Mouse (Mus musculus) macrophage (primary cell): ENCODE data around the gene Ccdc126. TPM values are rescaled to one million over a fixed set of nuclear protein-coding genes. Genes with fewer than 3 reads are reported as not detected.

Experiments
- H3K27ac ChIP-seq: fragments of 350-480 bp; formaldehyde crosslinking; 2 replicates; pipeline ENCODE4 v1.9.0; 2021
- H3K36me3 ChIP-seq: fragments of 350-480 bp; formaldehyde crosslinking; 2 replicates; pipeline ENCODE4 v1.9.0; 2021; ENCODE audit errors: inconsistent target
- H3K4me3 ChIP-seq: fragments of 350-480 bp; formaldehyde crosslinking; 2 replicates; pipeline ENCODE4 v1.9.0; 2021; ENCODE audit errors: inconsistent target
- H3K79me2 ChIP-seq: fragments of 350-480 bp; formaldehyde crosslinking; 2 replicates; pipeline ENCODE4 v1.9.0; 2021; ENCODE audit errors: inconsistent target
- WGBS: methylation state at CpG from one replicate; pipeline ENCODE4 v1.1.7; 2026; ENCODE audit warnings: inconsistent platforms; ENCODE audit not compliant: missing documents; 5-methylcytosine and 5-hydroxymethylcytosine counted together
- polyA plus RNA-seq: library from polyadenylated mRNA; stranded (reverse); fragments of 250-400 nt; gene quantifications from 3 replicates; pipeline ENCODE4 v1.2.4, GENCODE M21; 2018; ENCODE audit warnings: inconsistent platforms

Gene Ccdc126
- polyA plus RNA-seq, 1 experiment from 2014 or later = 7.7 TPM

GRCm38 (mm10) chr6:49324528-49324927, 5.5 kb downstream of the Ccdc126 start:
- H3K4me3 ChIP-seq = no peak overlapping the region
- WGBS = 100% methylated on average over 1 of the region's 2 CpGs
- H3K36me3 ChIP-seq = no peaks in the 10 kb centered on the region
- no peaks in the 10 kb centered on the region; the same call in 1 of the 2 replicates for H3K79me2 ChIP-seq
- no peak overlapping the region for H3K27ac ChIP-seq

GRCm38 (mm10) chr6:49325294-49325693, 6.2 kb downstream of the Ccdc126 start:
- Histone ChIP-seq H3K27ac (no peak overlapping the region), H3K36me3 (no peaks in the 10 kb centered on the region), H3K4me3 (no peak overlapping the region), H3K79me2 (no peaks in the 10 kb centered on the region; the same call in 1 of the 2 replicates)
- 100% methylated on average over 1 of the region's 1 CpGs for WGBS

GRCm38 (mm10) chr6:49326846-49327245, 7.8 kb downstream of the Ccdc126 start:
- 92% methylated on average over 3 of the region's 3 CpGs for WGBS
- H3K79me2 ChIP-seq = no peaks in the 10 kb centered on the region; the same call in 1 of the 2 replicates
- H3K4me3 ChIP-seq = no peak overlapping the region
- H3K36me3 ChIP-seq = no peaks in the 10 kb centered on the region
- no peak overlapping the region for H3K27ac ChIP-seq

- WGBS = 55% methylated on average over 5 of the region's 5 CpGs
- H3K36me3 ChIP-seq = no peaks in the 10 kb centered on the region
- H3K4me3 ChIP-seq = no peak overlapping the region
- H3K27ac ChIP-seq = no peak overlapping the region
- H3K79me2 ChIP-seq = no peaks in the 10 kb centered on the region
These were observed 12.4 kb downstream of the Ccdc126 start for GRCm38 (mm10) chr6:49331369-49332059.

- no peak overlapping the region for H3K27ac ChIP-seq
- H3K79me2 ChIP-seq = no peaks in the 10 kb centered on the region
- H3K36me3 ChIP-seq = no peaks in the 10 kb centered on the region
- 78% methylated on average over 13 of the region's 13 CpGs for WGBS
- no peak overlapping the region for H3K4me3 ChIP-seq
These were observed 12.9 kb downstream of the Ccdc126 start for GRCm38 (mm10) chr6:49332060-49332370.

GRCm38 (mm10) chr6:49338566-49338965, 19.5 kb downstream of the Ccdc126 start:
- Histone ChIP-seq H3K79me2 (no peaks in the 10 kb centered on the region), H3K36me3 (no peaks in the 10 kb centered on the region), H3K4me3 (no peak overlapping the region), H3K27ac (no peak overlapping the region)
- WGBS = 93% methylated on average over 9 of the region's 9 CpGs

GRCm38 (mm10) chr6:49339145-49339544, 20.1 kb downstream of the Ccdc126 start:
- H3K27ac ChIP-seq = no peak overlapping the region
- no peak overlapping the region for H3K4me3 ChIP-seq
- no peaks in the 10 kb centered on the region for H3K79me2 ChIP-seq
- WGBS = 96% methylated on average over 6 of the region's 6 CpGs
- no peaks in the 10 kb centered on the region for H3K36me3 ChIP-seq

- WGBS = 60% methylated on average over 14 of the region's 14 CpGs
- no peak overlapping the region for H3K4me3 ChIP-seq
- no peaks in the 10 kb centered on the region for H3K36me3 ChIP-seq
These were observed 24.8 kb downstream of the Ccdc126 start for GRCm38 (mm10) chr6:49343737-49344469.

GRCm38 (mm10) chr6:49349826-49350225, 30.8 kb downstream of the Ccdc126 start:
- no peaks in the 10 kb centered on the region for H3K36me3 ChIP-seq
- no peak overlapping the region for H3K4me3 ChIP-seq
- WGBS = 51% methylated on average over 7 of the region's 7 CpGs
- H3K79me2 ChIP-seq = no peaks in the 10 kb centered on the region
- H3K27ac ChIP-seq = no peak overlapping the region

More at GRCm38 (mm10) chr6:49343737-49344469, 24.8 kb downstream of the Ccdc126 start:
- Histone ChIP-seq H3K79me2 (no peaks in the 10 kb centered on the region), H3K27ac (no peak overlapping the region)

- WGBS = 88% methylated on average over 2 of the region's 3 CpGs
These were observed 35.5 kb downstream of the Ccdc126 start for GRCm38 (mm10) chr6:49354613-49355012.

GRCm38 (mm10) chr6:49355171-49355570, 36.1 kb downstream of the Ccdc126 start:
- Histone ChIP-seq H3K27ac (no peak overlapping the region), H3K36me3 (no peaks in the 10 kb centered on the region), H3K79me2 (no peaks in the 10 kb centered on the region), H3K4me3 (no peak overlapping the region)
- 89% methylated on average over 4 of the region's 4 CpGs for WGBS

More at GRCm38 (mm10) chr6:49354613-49355012, 35.5 kb downstream of the Ccdc126 start:
- Histone ChIP-seq H3K79me2 (no peaks in the 10 kb centered on the region), H3K27ac (no peak overlapping the region), H3K4me3 (no peak overlapping the region), H3K36me3 (no peaks in the 10 kb centered on the region)

GRCm38 (mm10) chr6:49360420-49360819, 41.3 kb downstream of the Ccdc126 start:
- H3K27ac ChIP-seq = no peak overlapping the region
- H3K36me3 ChIP-seq = no peaks in the 10 kb centered on the region

GRCm38 (mm10) chr6:49367159-49368054, 48.3 kb downstream of the Ccdc126 start, which contains the start of gene Fam221a:
Gene Fam221a (plus strand): TSS chr6:49367739.
- peak within 1 kb of the TSS; percentile 46 for H3K4me3 ChIP-seq
- H3K36me3 ChIP-seq = no peaks in the 10 kb centered on the region
- H3K79me2 ChIP-seq = no peaks in the 10 kb centered on the region
- H3K27ac ChIP-seq = no peak within 1 kb of the TSS
- WGBS = 9% methylated on average over 45 of the region's 49 CpGs

More at GRCm38 (mm10) chr6:49360420-49360819, 41.3 kb downstream of the Ccdc126 start:
- no peak overlapping the region for H3K4me3 ChIP-seq
- H3K79me2 ChIP-seq = no peaks in the 10 kb centered on the region

- Histone ChIP-seq H3K79me2 (no peaks in the 10 kb centered on the region), H3K4me3 (peak overlapping the region; percentile 46), H3K27ac (no peak overlapping the region), H3K36me3 (no peaks in the 10 kb centered on the region)
- WGBS = 65% methylated on average over 3 of the region's 3 CpGs
These were observed 49.1 kb downstream of the Ccdc126 start for GRCm38 (mm10) chr6:49368212-49368611.
